Mouse (Mus musculus) embryonic fibroblast, embryonic 13.5 days (primary cell): ENCODE data around the gene Gabbr2. TPM values are rescaled to one million over a fixed set of nuclear protein-coding genes. Genes with fewer than 3 reads are reported as not detected.

ENCODE experiments used
- H3K27ac ChIP-seq: 2 replicates; pipeline ENCODE4 v1.5.1; 2012; ENCODE audit warnings: low read length, control low read depth, inconsistent platforms; ENCODE audit not compliant: insufficient read depth
- H3K4me1 ChIP-seq: 2 replicates; pipeline ENCODE4 v1.6.1; 2011; ENCODE audit warnings: low read length; ENCODE audit not compliant: control insufficient read depth, insufficient read depth
- H3K4me3 ChIP-seq: 2 replicates; pipeline ENCODE4 v1.5.1; 2011; ENCODE audit warnings: mild to moderate bottlenecking, control low read depth, low read length; ENCODE audit not compliant: insufficient read depth
- CTCF ChIP-seq: IDR thresholded peaks from 2 replicates; pipeline ENCODE4 v1.5.1; 2011; ENCODE audit warnings: mild to moderate bottlenecking, control low read depth, low read length, moderate library complexity, borderline replicate concordance; ENCODE audit not compliant: insufficient read depth
- POLR2A ChIP-seq: IDR thresholded peaks from 2 replicates; pipeline ENCODE4 v1.6.1; 2011; ENCODE audit warnings: low read depth, mild to moderate bottlenecking, control low read depth, low read length, moderate library complexity
- polyA plus RNA-seq: library from polyadenylated mRNA; stranded (reverse); fragments of >200 nt; gene quantifications from 2 replicates; pipeline ENCODE4 v1.2.4, GENCODE M21; 2011; ENCODE audit warnings: low read depth; ENCODE audit not compliant: missing spikeins, insufficient read length

Gabbr2 gene
- polyA plus RNA-seq, 1 experiment = 0.30 TPM

DNA sequence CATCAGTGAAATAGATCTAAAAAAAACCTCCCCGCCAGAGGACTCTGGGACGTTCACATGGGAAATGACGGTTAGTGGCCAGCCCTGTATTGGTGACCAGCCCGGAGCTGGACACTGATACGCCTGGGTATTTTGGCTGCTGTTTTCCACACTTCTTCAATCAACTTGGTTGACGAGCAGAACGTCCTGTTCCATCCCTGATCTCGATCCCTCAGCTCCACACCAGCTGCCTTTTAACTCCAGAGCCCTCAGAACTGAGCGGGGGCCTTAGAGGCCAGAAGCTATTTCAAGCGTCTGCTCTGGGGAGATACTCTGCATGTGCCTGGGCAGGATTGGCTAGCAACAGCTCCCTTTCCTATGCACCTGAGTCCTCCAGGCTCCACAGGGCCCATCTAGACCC lies 177.4 kb downstream of the Gabbr2 start:
- Histone ChIP-seq H3K4me1 (no peaks in the 10 kb centered on the region), H3K27ac (no peak overlapping the region), H3K4me3 (no peak overlapping the region)
- TF ChIP-seq POLR2A = no peak

GRCm38 (mm10) chr4:46811165-46811564 lies 180.5 kb downstream of the Gabbr2 start:
- TF ChIP-seq CTCF (no peak), POLR2A (no peak)
- Histone ChIP-seq H3K4me3 (no peak overlapping the region), H3K4me1 (no peaks in the 10 kb centered on the region), H3K27ac (no peak overlapping the region)

- Histone ChIP-seq H3K27ac (no peak overlapping the region), H3K4me1 (no peaks in the 10 kb centered on the region), H3K4me3 (no peak overlapping the region)
- TF ChIP-seq POLR2A (no peak), CTCF (no peak)
Measured at GRCm38 (mm10) chr4:46806876-46807275, 184.8 kb downstream of the Gabbr2 start.

DNA sequence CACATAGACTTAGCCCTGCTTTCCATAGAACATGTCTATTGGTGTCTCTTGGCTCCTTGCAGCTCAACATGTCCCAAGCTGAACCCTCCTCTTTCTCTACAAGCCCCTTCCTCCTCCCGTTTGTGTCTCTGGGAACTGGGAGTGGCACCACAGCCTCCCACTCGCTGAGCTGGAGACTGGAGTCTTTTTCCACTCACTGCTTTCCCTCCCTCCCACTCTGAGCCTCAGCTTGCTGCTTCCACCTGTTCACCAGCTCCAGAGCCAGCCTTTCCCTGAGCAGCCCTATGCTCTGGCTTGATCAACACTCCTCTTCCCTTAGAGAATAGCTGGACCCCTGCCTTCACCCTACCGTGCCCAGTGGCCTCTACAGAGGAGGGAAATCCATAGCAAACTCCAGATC lies 185.8 kb downstream of the Gabbr2 start:
- Histone ChIP-seq H3K4me3 (no peak overlapping the region), H3K27ac (no peak overlapping the region), H3K4me1 (no peaks in the 10 kb centered on the region)
- TF ChIP-seq POLR2A (no peak), CTCF (no peak)

GRCm38 (mm10) chr4:46802386-46802785 lies 189.3 kb downstream of the Gabbr2 start:
- TF ChIP-seq CTCF = no peak
- TF ChIP-seq POLR2A = no peak
- H3K4me3 ChIP-seq = no peak overlapping the region

DNA sequence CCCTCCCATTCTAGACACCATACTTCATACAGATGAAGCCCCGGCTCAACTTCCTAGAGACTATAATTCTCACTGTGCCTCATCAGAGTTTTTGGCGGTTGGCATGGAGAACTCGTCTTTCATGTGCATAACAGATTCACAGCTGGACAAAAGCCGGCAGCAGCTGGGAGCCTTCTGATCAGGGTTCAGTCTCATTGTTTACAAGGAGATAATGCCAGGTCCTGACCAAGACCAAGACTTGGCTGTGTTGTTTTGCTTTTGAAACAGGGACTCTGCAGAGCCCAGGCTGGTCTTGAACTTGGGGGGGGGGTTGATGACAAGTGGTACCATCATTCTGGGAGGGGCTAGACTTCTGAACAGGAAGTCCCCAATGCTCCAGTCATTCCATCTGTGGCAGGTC lies 191.8 kb downstream of the Gabbr2 start:
- TF ChIP-seq CTCF (no peak), POLR2A (no peak)
- Histone ChIP-seq H3K4me3 (no peak overlapping the region), H3K4me1 (no peaks in the 10 kb centered on the region), H3K27ac (no peak overlapping the region)

More at GRCm38 (mm10) chr4:46802386-46802785, 189.3 kb downstream of the Gabbr2 start:
- Histone ChIP-seq H3K4me1 (no peaks in the 10 kb centered on the region), H3K27ac (no peak overlapping the region)

- TF ChIP-seq CTCF = no peak
- no peak for TF ChIP-seq POLR2A
- no peak overlapping the region for H3K4me3 ChIP-seq
- no peak overlapping the region for H3K27ac ChIP-seq
- H3K4me1 ChIP-seq = no peaks in the 10 kb centered on the region
Measured at GRCm38 (mm10) chr4:46795707-46796106, 196.0 kb downstream of the Gabbr2 start.

- Histone ChIP-seq H3K27ac (no peak overlapping the region), H3K4me1 (no peaks in the 10 kb centered on the region), H3K4me3 (no peak overlapping the region)
- TF ChIP-seq POLR2A = no peak
- no peak for TF ChIP-seq CTCF
Measured at GRCm38 (mm10) chr4:46794583-46794982, 197.1 kb downstream of the Gabbr2 start.

DNA sequence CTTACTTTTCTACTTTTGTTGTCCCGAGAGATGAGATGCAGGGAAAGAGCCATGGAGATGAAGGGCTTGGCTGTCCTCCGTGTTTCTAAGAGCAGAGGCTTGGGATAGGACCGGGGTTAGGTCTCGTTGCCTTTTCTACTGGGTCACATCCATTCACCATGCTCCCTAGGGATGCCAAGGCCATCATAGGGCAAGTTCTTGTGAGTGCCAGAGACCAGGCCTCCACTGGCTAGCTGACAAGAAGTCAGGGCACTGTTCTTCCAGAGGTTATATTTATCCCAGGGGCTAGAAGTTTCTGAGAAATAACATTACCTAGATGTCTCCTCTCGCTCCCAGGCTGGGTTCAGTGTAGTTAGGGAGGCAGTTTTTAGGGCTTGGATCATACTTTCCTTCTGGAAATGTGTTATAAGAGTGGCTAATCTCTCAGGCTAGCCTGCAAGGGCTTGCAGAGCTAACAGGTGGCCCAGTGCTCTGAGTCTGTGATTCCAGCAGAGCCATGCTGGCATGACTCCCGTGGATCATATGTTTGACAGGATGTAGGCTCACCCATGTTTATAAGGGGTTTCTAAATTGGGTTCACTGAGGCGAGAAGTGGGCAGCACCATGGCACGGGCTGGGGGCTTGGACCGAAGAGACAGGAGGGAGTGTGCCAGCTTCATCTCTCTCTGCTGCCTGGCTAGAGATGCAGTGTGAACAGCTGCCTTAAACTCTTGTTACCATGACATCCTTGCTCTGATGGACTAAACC lies 199.2 kb downstream of the Gabbr2 start:
- Histone ChIP-seq H3K4me1 (no peaks in the 10 kb centered on the region), H3K27ac (no peak overlapping the region), H3K4me3 (no peak overlapping the region)
- no peak for TF ChIP-seq POLR2A
- no peak for TF ChIP-seq CTCF

- Histone ChIP-seq H3K4me1 (no peaks in the 10 kb centered on the region), H3K4me3 (no peak overlapping the region), H3K27ac (no peak overlapping the region)
- no peak for TF ChIP-seq POLR2A
- TF ChIP-seq CTCF = no peak
Measured at GRCm38 (mm10) chr4:46791268-46791951, 200.3 kb downstream of the Gabbr2 start.
